Mouse (Mus musculus) kidney, postnatal 0 days (tissue): ENCODE results near the gene Kcnk3. TPM values are rescaled to one million over a fixed set of nuclear protein-coding genes. Genes with fewer than 3 reads are reported as not detected.

Source experiments
- ATAC-seq: fragments of 200-750 bp; cut with Nextera tagmentation; replicated peaks from 2 replicates; pipeline ENCODE4 v1.8.0; 2017; ENCODE audit warnings: low read depth, moderate number of reproducible peaks, moderate TSS enrichment, moderate library complexity; ENCODE audit not compliant: low FRiP score
- DNase-seq: peaks from one replicate; pipeline ENCODE4 v3.0.0-alpha.2; 2016; ENCODE audit warnings: low spot score
- H3K27ac ChIP-seq: fragments of 300-500 bp; sonication (generic); 2 replicates; pipeline ENCODE4 v1.5.1; 2014; ENCODE audit warnings: mild to moderate bottlenecking
- H3K27me3 ChIP-seq: fragments of 300-500 bp; sonication (generic); 2 replicates; pipeline ENCODE4 v1.6.1; 2014; ENCODE audit warnings: low read length, mixed read lengths; ENCODE audit not compliant: insufficient read depth
- H3K36me3 ChIP-seq: fragments of 300-500 bp; sonication (generic); 2 replicates; pipeline ENCODE4 v1.6.1; 2014; ENCODE audit warnings: low read length, mixed read lengths; ENCODE audit not compliant: insufficient read depth
- H3K4me1 ChIP-seq: fragments of 300-500 bp; sonication (generic); replicated peaks from 2 replicates; pipeline ENCODE4 v1.6.1; 2014; ENCODE audit warnings: antibody characterized with exemption, low read length, mixed read lengths; ENCODE audit not compliant: insufficient read depth
- H3K4me2 ChIP-seq: fragments of 300-500 bp; sonication (generic); 2 replicates; pipeline ENCODE4 v1.6.1; 2014; ENCODE audit warnings: mild to moderate bottlenecking, low read length, moderate library complexity, mixed read lengths
- H3K4me3 ChIP-seq: fragments of 300-500 bp; sonication (generic); replicated peaks from 2 replicates; pipeline ENCODE4 v1.5.1; 2014; ENCODE audit warnings: low read depth, low read length
- H3K9ac ChIP-seq: fragments of 300-500 bp; sonication (generic); 2 replicates; pipeline ENCODE4 v1.6.1; 2014; ENCODE audit warnings: low read depth, low read length
- H3K9me3 ChIP-seq: fragments of 300-500 bp; sonication (generic); replicated peaks from 2 replicates; pipeline ENCODE4 v1.6.1; 2016; ENCODE audit warnings: low read length, inconsistent platforms, mixed read lengths
- CTCF ChIP-seq: IDR thresholded peaks from 2 replicates; pipeline ENCODE4 v1.5.1; 2016; ENCODE audit warnings: antibody characterized with exemption, low read depth, mild to moderate bottlenecking, moderate library complexity
- WGBS: fragments of 180-500 bp; shearing (Covaris S2); extraction: QIAGEN DNeasy Blood & Tissue Kit; methylation state at CpG from one replicate; pipeline ENCODE4 v1.1.7; 2014; 5-methylcytosine and 5-hydroxymethylcytosine counted together
- polyA plus RNA-seq: library from polyadenylated mRNA; unstranded; fragments of >200 nt; fragmentation: Nextera tagmentation; extraction: Ambion mirVana; gene quantifications from 2 replicates; pipeline ENCODE4 v1.2.1, GENCODE M21; 2015

Kcnk3 gene
- polyA plus RNA-seq, 1 experiment from 2014 or later: 2.0 TPM

- no peak for DNase-seq
- WGBS: 77% methylated on average over 5 of the region's 5 CpGs
- Histone ChIP-seq H3K9me3 (no peaks in the 10 kb centered on the region), H3K27ac (no peak overlapping the region), H3K4me3 (no peak overlapping the region), H3K4me1 (no peaks in the 10 kb centered on the region), H3K9ac (no peak overlapping the region), H3K36me3 (no peaks in the 10 kb centered on the region), H3K4me2 (no peak overlapping the region), H3K27me3 (peaks cover 6% of the 10 kb centered on the region; the same call in 1 of the 2 replicates)
- no peak for ATAC-seq
- TF ChIP-seq CTCF: no peak
Measured at GRCm38 (mm10) chr5:30582017-30582416, 6.0 kb upstream of the Kcnk3 start.

DNA sequence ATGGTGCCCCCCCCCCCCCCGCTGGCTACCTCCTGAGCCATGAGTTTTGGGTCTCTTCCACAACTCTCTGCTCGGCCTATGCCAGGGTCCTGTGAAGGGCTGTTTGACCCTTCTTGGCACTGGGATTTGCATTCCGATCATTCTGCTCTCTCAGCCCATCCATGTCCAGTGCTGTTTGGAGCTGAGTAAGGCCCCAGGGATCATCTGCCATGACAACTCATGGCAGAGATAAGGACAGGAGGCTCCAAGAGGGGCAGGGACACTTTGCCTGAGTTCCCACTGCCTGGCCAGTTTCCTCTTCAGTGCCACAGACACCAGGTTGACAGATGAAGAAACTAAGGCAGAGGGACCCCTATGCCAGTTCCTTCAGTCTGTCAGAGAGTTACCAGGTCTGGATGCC lies 1.4 kb upstream of the Kcnk3 start:
- H3K4me1 ChIP-seq: peaks cover 8% of the 10 kb centered on the region
- H3K4me2 ChIP-seq: no peak overlapping the region
- H3K9me3 ChIP-seq: no peaks in the 10 kb centered on the region
- no peak for TF ChIP-seq CTCF
- no peak overlapping the region for H3K27ac ChIP-seq
- ATAC-seq (no peak), DNase-seq (no peak)
- no peaks in the 10 kb centered on the region for H3K36me3 ChIP-seq
- H3K27me3 ChIP-seq: peaks cover 29% of the 10 kb centered on the region
- H3K9ac ChIP-seq: no peak overlapping the region
- no peak overlapping the region for H3K4me3 ChIP-seq
- 81% methylated on average over 3 of the region's 3 CpGs for WGBS

- Histone ChIP-seq H3K27ac (no peak overlapping the region), H3K27me3 (peaks cover 29% of the 10 kb centered on the region)
Measured at GRCm38 (mm10) chr5:30587101-30587500, 869 bp upstream of the Kcnk3 start.

DNA sequence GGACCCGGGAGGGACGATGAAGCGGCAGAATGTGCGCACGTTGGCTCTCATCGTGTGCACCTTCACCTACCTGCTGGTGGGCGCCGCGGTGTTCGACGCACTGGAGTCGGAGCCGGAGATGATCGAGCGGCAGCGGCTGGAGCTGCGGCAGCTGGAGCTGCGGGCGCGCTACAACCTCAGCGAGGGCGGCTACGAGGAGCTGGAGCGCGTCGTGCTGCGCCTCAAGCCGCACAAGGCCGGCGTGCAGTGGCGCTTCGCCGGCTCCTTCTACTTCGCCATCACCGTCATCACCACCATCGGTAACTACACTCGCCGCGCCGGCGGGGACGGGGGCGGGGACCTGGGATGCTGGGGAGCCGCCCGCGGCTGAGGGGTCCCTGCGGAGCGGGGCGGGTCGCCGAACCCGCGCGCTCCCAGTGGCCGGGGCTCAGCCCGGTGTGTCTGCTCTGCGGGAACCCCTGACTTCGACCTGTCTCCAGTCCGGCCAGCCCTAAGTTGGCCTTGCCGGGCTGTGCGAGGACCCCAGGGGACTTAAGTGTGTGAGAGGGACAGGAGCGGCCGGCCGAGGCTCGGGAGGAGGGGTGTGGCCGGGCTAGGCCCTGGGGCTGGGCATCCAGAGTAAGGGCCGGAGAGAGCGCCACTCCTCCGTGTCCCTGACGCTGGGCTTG lies 465 bp downstream of the Kcnk3 start:
- ATAC-seq (no peak; the same call in none of the 2 replicates), DNase-seq (peak; percentile 27)
- TF ChIP-seq CTCF: no peak
- under 1% methylated on average over 70 of the region's 70 CpGs for WGBS
- Histone ChIP-seq H3K9ac (no peak overlapping the region), H3K36me3 (no peaks in the 10 kb centered on the region), H3K9me3 (no peaks in the 10 kb centered on the region), H3K4me2 (peak overlapping the region; percentile 71), H3K27ac (no peak overlapping the region), H3K27me3 (peaks cover 29% of the 10 kb centered on the region), H3K4me3 (peak overlapping the region; percentile 37), H3K4me1 (peaks cover 8% of the 10 kb centered on the region)

More at GRCm38 (mm10) chr5:30587101-30587500, 869 bp upstream of the Kcnk3 start:
- Histone ChIP-seq H3K36me3 (no peaks in the 10 kb centered on the region), H3K9me3 (no peaks in the 10 kb centered on the region), H3K9ac (no peak overlapping the region), H3K4me1 (peaks cover 8% of the 10 kb centered on the region), H3K4me3 (no peak overlapping the region), H3K4me2 (no peak overlapping the region)
- no peak for ATAC-seq
- TF ChIP-seq CTCF: no peak
- DNase-seq: no peak
- WGBS: 27% methylated on average over 2 of the region's 2 CpGs

GRCm38 (mm10) chr5:30589069-30589468 lies 1.1 kb downstream of the Kcnk3 start:
- H3K9ac ChIP-seq: no peak overlapping the region
- peak overlapping the region; percentile 71 for H3K4me2 ChIP-seq
- no peak for DNase-seq
- H3K9me3 ChIP-seq: no peaks in the 10 kb centered on the region
- TF ChIP-seq CTCF: no peak
- H3K36me3 ChIP-seq: no peaks in the 10 kb centered on the region
- H3K27ac ChIP-seq: no peak overlapping the region
- H3K4me3 ChIP-seq: peak overlapping the region; percentile 37; the same call in 1 of the 2 replicates
- peaks cover 29% of the 10 kb centered on the region for H3K27me3 ChIP-seq
- H3K4me1 ChIP-seq: peaks cover 8% of the 10 kb centered on the region
- WGBS: 34% methylated on average over 4 of the region's 4 CpGs
- ATAC-seq: no peak

- ATAC-seq (no peak), DNase-seq (no peak)
- Histone ChIP-seq H3K4me3 (no peak overlapping the region), H3K4me1 (peaks cover 8% of the 10 kb centered on the region), H3K9me3 (no peaks in the 10 kb centered on the region), H3K27ac (no peak overlapping the region), H3K27me3 (peaks cover 29% of the 10 kb centered on the region), H3K36me3 (no peaks in the 10 kb centered on the region), H3K9ac (no peak overlapping the region), H3K4me2 (no peak overlapping the region)
- 80% methylated on average over 3 of the region's 3 CpGs for WGBS
- no peak for TF ChIP-seq CTCF
Measured at GRCm38 (mm10) chr5:30589546-30589945, 1.6 kb downstream of the Kcnk3 start.
